Mouse (Mus musculus): Measurements from ENCODE around the gene Etv2.

Gene Etv2

GRCm38 (mm10) chr7:30587842-30588667 is 47.6 kb downstream of the Etv2 start:
- peak in 1 of 2 experiments; percentile 65 for DNase-seq

GRCm38 (mm10) chr7:30586455-30587020 is 49.1 kb downstream of the Etv2 start:
- DNase-seq: peak in 1 of 2 experiments; percentile 43

- DNase-seq: no peak
Observed at GRCm38 (mm10) chr7:30585170-30585569, 50.5 kb downstream of the Etv2 start.

- DNase-seq: no peak
Observed at GRCm38 (mm10) chr7:30584339-30584738, 51.3 kb downstream of the Etv2 start.
